ENCODE assay signal across 26 mouse cellular contexts in the genomic region with DNA sequence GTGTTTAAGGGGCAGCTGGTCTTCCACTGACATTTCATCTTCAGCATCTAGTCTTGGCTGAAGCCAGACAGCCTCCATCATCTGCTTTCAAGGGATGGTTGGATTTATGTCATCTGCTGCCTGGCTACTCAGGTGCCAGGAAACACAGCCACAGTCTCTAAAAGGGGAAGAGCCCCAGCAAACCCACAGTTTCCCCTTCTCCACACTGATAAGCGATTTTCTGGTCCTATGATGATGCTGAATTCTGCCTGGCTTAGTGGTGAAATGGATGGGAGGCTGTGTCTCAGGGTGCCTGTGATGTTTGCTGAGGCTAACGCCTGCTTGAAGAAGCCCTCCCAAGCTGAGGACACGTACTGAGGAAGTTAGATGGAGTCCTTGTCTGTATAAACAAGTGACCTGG.
DNase-seq lines count a peak whose midpoint lies in the region; ATAC-seq and TF ChIP-seq lines count a peak whose summit lies in the region.
"Had no signal": no experiment of that assay in that cellular context is flagged by ENCODE, and none has a peak within 500 bp of the region (broad histone marks: within the 10 kb centered on the region; RNA-seq: fewer than 3 reads in every experiment).

No protein-coding gene starts in this region.

- H3K36me3 ChIP-seq in forebrain, postnatal 0 days (ENCODE audit: insufficient read depth): no peaks in the 10 kb centered on the region
- H3K36me3 ChIP-seq in forebrain, embryonic 15.5 days: no peaks in the 10 kb centered on the region
- H3K36me3 ChIP-seq in MEL (ENCODE audit: control insufficient read depth in 1 of 2, insufficient read depth in 2 of 2, low read length in 2 of 2): no peaks in the 10 kb centered on the region
- H3K36me3 ChIP-seq: forebrain, embryonic 10.5 days; hindbrain, embryonic 10.5 days; hindbrain, embryonic 13.5 days; intestine, embryonic 15.5 days had no signal

- H3K9me3 ChIP-seq in forebrain, postnatal 0 days (ENCODE audit: low read length): no peaks in the 10 kb centered on the region
- no peaks in the 10 kb centered on the region for H3K9me3 ChIP-seq in forebrain, embryonic 15.5 days
- no peaks in the 10 kb centered on the region for H3K9me3 ChIP-seq in MEL (replicated peaks; ENCODE audit: insufficient read depth, low read length)
- H3K9me3 ChIP-seq: intestine, embryonic 15.5 days had no signal

- intact Hi-C loops in gastrocnemius, adult 2 months (cut with DNase I): no loop called here

- no peaks in the 10 kb centered on the region for H3K79me2 ChIP-seq in MEL (ENCODE audit: control insufficient read depth, insufficient read depth, low read length, poor library complexity)

- WGBS in forebrain, postnatal 0 days: 75% methylated on average over 3 of the region's 3 CpGs
- WGBS in forebrain, embryonic 15.5 days: 75% methylated on average over 3 of the region's 3 CpGs

- no peak for TF ChIP-seq RAD21 in MEL (IDR thresholded peaks at IDR 0.05; ENCODE audit: low read depth, low read length)

- no peak overlapping the region for H3K9ac ChIP-seq in forebrain, postnatal 0 days
- H3K9ac ChIP-seq in forebrain, embryonic 15.5 days (replicated peaks): no peak overlapping the region
- no peak overlapping the region for H3K9ac ChIP-seq in MEL (ENCODE audit: control insufficient read depth, low read depth, low read length, poor library complexity, severe bottlenecking)
- H3K9ac ChIP-seq: hindbrain, embryonic 13.5 days; intestine, embryonic 15.5 days had no signal

- H3K27me3 ChIP-seq in forebrain, postnatal 0 days (ENCODE audit: insufficient read depth, low read length): no peaks in the 10 kb centered on the region
- no peaks in the 10 kb centered on the region for H3K27me3 ChIP-seq in forebrain, embryonic 15.5 days
- H3K27me3 ChIP-seq in MEL (ENCODE audit: control insufficient read depth in 1 of 2, insufficient read depth in 2 of 2, low read length in 2 of 2): no peaks in the 10 kb centered on the region
- H3K27me3 ChIP-seq: hindbrain, embryonic 13.5 days; intestine, embryonic 15.5 days had no signal

- no peak overlapping the region for H3K4me2 ChIP-seq in forebrain, postnatal 0 days (ENCODE audit: low read depth)
- no peak overlapping the region for H3K4me2 ChIP-seq in forebrain, embryonic 15.5 days (replicated peaks)
- H3K4me2 ChIP-seq: heart, embryonic 11.5 days; hindbrain, embryonic 13.5 days; intestine, embryonic 15.5 days had no signal

- no peaks in the 10 kb centered on the region for H3K4me1 ChIP-seq in forebrain, postnatal 0 days (ENCODE audit: insufficient read depth)
- H3K4me1 ChIP-seq in forebrain, embryonic 15.5 days: no peaks in the 10 kb centered on the region
- no peaks in the 10 kb centered on the region for H3K4me1 ChIP-seq in MEL (ENCODE audit: control insufficient read depth in 1 of 2, insufficient read depth in 2 of 2, low read length in 2 of 2)
- H3K4me1 ChIP-seq: intestine, embryonic 15.5 days had no signal

- no peak for TF ChIP-seq EP300 in MEL (IDR thresholded peaks at IDR 0.05; ENCODE audit: low read depth in 1 of 2, low read length in 2 of 2)

- H3K4me3 ChIP-seq in forebrain, postnatal 0 days (ENCODE audit: low read depth, low read length): no peak overlapping the region
- H3K4me3 ChIP-seq in forebrain, embryonic 15.5 days: no peak overlapping the region
- no peak overlapping the region for H3K4me3 ChIP-seq in MEL (ENCODE audit: control insufficient read depth in 1 of 2, insufficient read depth in 1 of 2, low read depth in 2 of 2, low read length in 2 of 2)
- no peak overlapping the region for H3K4me3 ChIP-seq in layer of hippocampus, adult 2 months
- no peak overlapping the region for H3K4me3 ChIP-seq in gastrocnemius, adult 2 months
- H3K4me3 ChIP-seq: forebrain, embryonic 10.5 days; hindbrain, embryonic 10.5 days; hindbrain, embryonic 13.5 days; intestine, embryonic 15.5 days had no signal

- DNase-seq in forebrain, postnatal 0 days: no peak
- peak; percentile 7 for DNase-seq in 416B (ENCODE audit: low read depth)
- DNase-seq in MEL (ENCODE audit: low read depth, low spot score): peak; percentile 4
- DNase-seq in layer of hippocampus, adult 2 months (ENCODE audit: low spot score in 2 of 2): no peak
- DNase-seq in right cerebral cortex, adult 18-20 months: no peak
- DNase-seq in gastrocnemius, adult 2 months: no peak
- DNase-seq: adrenal gland, adult 2 months; adrenal gland, postnatal 14 days; cerebellum, adult 11 months; cerebellum, adult 2 months; cerebellum, adult 9-11 months; cerebellum, postnatal 25 days; embryo, embryonic 11 days; gastrocnemius, postnatal 25 days; kidney, adult 11 months; kidney, adult 8-10 months had no signal

- no peak for TF ChIP-seq CTCF in forebrain, postnatal 0 days (IDR thresholded peaks at IDR 0.05; ENCODE audit: low read depth)
- TF ChIP-seq CTCF in MEL (IDR thresholded peaks at IDR 0.05 in 2 of 3, conservative IDR thresholded peaks at IDR 0.05 in 1 of 3; ENCODE audit: control insufficient read depth in 1 of 3, insufficient read depth in 1 of 3, low read depth in 2 of 3, low read length in 3 of 3, poor library complexity in 1 of 3, severe bottlenecking in 1 of 3): no peak
- TF ChIP-seq CTCF in layer of hippocampus, adult 2 months (conservative IDR thresholded peaks at IDR 0.05): no peak
- TF ChIP-seq CTCF in gastrocnemius, adult 2 months (IDR thresholded peaks at IDR 0.05): no peak

- TF ChIP-seq POLR2A in MEL (IDR thresholded peaks at IDR 0.05; ENCODE audit: control insufficient read depth in 1 of 2, insufficient read depth in 1 of 2, low read depth in 1 of 2, low read length in 2 of 2, poor library complexity in 1 of 2): no peak

- ATAC-seq in forebrain, postnatal 0 days: no peak
- no peak for ATAC-seq in forebrain, embryonic 15.5 days (replicated peaks)
- ATAC-seq in granulocyte monocyte progenitor cell, adult 5-6 weeks (replicated peaks; ENCODE audit: poor library complexity, severe bottlenecking): peak; percentile 50; the same call in 1 of the 2 replicates
- ATAC-seq: CD4-positive, CD25-positive, alpha-beta regulatory T cell, adult 4 months; forebrain, embryonic 16.5 days; hindbrain, embryonic 16.5 days; intestine, embryonic 15.5 days had no signal

- 0 out of 2 replicates have a peak overlapping the region, but pooled peaks have one; percentile 9 for H3K27ac ChIP-seq in forebrain, postnatal 0 days (ENCODE audit: low read depth, low read length)
- H3K27ac ChIP-seq in forebrain, embryonic 15.5 days (replicated peaks): no peak overlapping the region
- no peak overlapping the region for H3K27ac ChIP-seq in MEL (ENCODE audit: control insufficient read depth, low read depth, low read length)
- no peak overlapping the region for H3K27ac ChIP-seq in layer of hippocampus, adult 2 months
- H3K27ac ChIP-seq in gastrocnemius, adult 2 months: no peak overlapping the region
- H3K27ac ChIP-seq: forebrain, embryonic 10.5 days; hindbrain, embryonic 10.5 days; hindbrain, embryonic 13.5 days; intestine, embryonic 15.5 days had no signal

TF ChIP-seq in MEL, 35 proteins besides CTCF, POLR2A, EP300 and RAD21:
- TF ChIP-seq ZC3H11A (IDR thresholded peaks at IDR 0.05; ENCODE audit: low read depth, low read length) (no peak), USF2 (IDR thresholded peaks at IDR 0.05; ENCODE audit: borderline replicate concordance in 1 of 2, insufficient read depth in 1 of 2, low read depth in 1 of 2, low read length in 2 of 2) (no peak), ZKSCAN1 (IDR thresholded peaks at IDR 0.05; ENCODE audit: low read depth, low read length) (no peak), JUND (IDR thresholded peaks at IDR 0.05; ENCODE audit: low read depth, low read length) (no peak), ETS1 (IDR thresholded peaks at IDR 0.05; ENCODE audit: low read depth, low read length) (no peak), BHLHE40 (IDR thresholded peaks at IDR 0.05; ENCODE audit: borderline replicate concordance, low read depth, low read length) (no peak), MYC (IDR thresholded peaks at IDR 0.05; ENCODE audit: low read depth, low read length) (no peak), POLR2AphosphoS5 (IDR thresholded peaks at IDR 0.05; ENCODE audit: borderline replicate concordance, low read depth, low read length) (no peak)

Comparison
In these comparisons a context has a peak if more than half of its experiments do, and no peak if none do; other contexts are left out.
1. DNase-seq: peak in 416B (single experiment) and MEL (single experiment); none in forebrain, postnatal 0 days (single experiment), layer of hippocampus, adult 2 months (0 of 2), right cerebral cortex, adult 18-20 months (single experiment) and gastrocnemius, adult 2 months (single experiment).